Mouse (Mus musculus): ENCODE data around the gene Bptf.
"Not testable (repeated sequence)": the region's sequence is repeated elsewhere in the genome, so short reads cannot be mapped to it uniquely, and the experiment has no call there.

The Bptf gene

DNA sequence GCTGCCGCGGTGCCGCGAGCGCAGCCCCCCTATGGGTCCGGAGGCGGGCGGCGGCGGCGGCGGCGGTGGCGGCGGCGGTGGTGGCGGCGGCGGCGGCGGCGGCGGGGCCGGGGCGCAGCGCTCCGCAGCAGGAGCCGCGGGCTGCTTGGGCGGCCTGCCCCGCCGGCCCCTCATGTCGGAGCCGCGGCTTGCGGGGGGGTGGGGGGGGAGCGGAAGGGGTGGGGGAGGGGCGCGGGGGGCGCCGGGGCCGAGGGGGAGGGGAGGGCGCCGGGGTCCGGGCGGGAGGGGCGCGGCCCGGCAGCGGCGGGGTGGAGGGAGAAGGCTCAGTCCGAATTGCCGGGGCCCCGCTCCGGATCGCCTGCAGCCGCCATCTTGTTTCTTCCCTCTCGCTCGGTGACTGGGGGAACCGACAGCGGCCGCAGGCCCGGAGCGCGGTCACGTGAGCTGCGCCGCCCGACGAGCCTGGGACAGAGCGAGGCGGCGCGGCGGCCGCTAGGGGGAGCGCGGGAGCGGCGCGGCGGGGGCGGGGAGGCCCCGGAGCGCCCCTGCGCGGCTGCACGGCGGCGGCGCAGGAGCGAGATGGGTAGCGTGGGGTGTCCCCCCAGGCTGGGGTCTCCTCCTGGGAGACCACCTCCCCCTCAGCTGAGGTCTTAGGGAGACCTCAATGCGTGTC is at the start of gene Bptf:
Bptf (minus strand) TSS at position 379 of the 673 bp plus-strand sequence.
- DNase-seq, result peak; percentile 92

- no peak for DNase-seq
Measured at GRCm38 (mm10) chr11:107161215-107161614, 29.3 kb upstream of the Bptf start.

DNA sequence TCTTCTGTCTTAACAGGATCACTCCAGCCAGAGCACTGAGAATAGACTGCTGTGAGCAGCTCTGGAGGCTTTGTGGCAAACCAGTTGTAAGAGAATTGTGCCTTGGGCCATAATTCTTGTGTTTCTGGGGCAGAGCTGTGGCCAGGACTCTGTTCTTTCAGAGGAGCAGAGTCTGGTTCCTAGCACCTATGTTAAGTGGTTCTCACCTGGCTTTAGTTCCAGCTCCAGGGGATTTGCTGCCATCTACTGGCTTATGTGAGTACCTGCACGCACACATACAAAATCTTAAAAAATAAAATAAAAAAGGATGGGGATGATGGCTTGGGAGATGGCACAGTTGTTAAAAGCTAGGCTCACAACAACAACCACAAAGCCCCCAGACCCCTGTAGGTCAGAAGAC is 27.1 kb upstream of the Bptf start:
- DNase-seq, result no peak

GRCm38 (mm10) chr11:107156977-107157642 is 25.2 kb upstream of the Bptf start:
- no peak for DNase-seq

GRCm38 (mm10) chr11:107155292-107155691 is 23.4 kb upstream of the Bptf start:
- DNase-seq, result no peak

DNA sequence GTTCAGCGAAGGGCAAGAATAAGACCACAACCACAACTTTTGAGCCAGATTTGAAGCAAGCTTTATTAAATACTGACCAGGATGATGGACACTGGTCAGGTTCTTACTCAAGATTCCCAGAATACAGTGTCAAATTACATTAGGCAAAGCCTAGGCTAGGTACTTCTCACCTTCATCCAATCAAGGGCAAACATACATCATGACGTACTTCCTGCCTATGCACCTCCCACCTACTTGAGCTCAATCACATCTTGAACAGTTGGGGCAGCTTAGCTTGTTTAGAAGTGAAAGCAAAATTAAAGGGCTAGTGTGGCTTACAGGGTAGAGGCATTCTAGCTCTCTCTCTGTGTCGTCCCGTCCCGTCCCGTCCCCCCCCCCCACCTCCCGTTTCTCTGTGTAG is 22.5 kb upstream of the Bptf start:
- no peak for DNase-seq

- DNase-seq, result no peak
Measured at GRCm38 (mm10) chr11:107153645-107154044, 21.7 kb upstream of the Bptf start.

DNA sequence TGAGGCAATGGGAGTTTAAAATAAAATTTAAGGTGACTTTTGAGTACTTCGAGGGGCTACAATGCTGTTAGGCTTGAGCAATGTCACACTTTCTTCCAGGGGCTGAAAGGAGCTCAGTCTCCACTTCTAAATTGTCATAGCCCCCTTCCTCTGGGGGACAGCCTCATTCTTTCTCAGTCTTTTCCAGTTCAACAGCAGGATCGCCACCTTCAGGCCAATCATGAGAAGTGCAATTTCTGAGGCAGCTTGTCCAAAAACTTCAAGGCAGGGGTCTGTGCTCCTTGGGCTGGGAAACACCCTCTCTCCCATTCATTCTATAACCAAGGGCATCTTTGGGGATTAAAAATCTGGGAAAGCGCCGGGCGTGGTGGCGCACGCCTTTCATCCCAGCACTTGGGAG is 19.9 kb upstream of the Bptf start:
- no peak for DNase-seq

DNA sequence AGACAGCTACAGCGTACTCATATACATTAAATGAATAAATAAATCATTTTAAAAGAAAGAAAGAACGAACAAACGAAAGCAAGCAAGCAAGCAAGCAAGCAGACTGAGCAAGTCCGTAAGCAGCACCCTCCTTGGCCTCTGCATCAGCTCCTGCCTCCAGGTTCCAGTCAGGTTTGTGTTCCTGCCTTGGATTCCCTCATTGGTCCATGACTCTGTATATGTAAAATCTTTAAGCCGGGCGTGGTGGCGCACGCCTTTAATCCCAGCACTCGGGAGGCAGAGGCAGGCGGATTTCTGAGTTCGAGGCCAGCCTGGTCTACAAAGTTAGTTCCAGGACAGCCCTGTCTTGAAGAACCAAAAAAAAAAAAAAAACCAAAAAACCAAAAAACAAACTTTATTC is 12.0 kb upstream of the Bptf start:
- not testable (repeated sequence) for DNase-seq

DNA sequence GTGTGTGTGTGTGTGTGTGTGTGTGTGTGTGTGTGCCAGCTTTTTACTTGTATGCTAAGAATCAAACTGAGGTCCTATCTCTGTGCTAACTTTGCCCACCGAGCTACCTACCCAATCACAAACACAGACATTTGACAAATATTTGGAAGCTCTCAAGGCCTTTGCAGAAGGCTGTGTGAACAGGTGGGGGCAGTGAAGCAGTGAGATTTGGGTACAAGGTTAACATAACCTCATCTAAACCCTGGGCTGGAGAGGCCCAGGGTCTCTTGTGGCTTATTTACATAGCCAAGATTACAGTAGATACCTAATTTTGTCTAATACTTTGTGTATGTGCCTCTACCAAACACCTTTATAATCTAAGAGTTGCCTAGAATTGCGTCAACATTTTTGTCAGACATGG is 10.5 kb upstream of the Bptf start:
- no peak for DNase-seq

GRCm38 (mm10) chr11:107140756-107141155 is 8.8 kb upstream of the Bptf start:
- DNase-seq, result no peak

GRCm38 (mm10) chr11:107138633-107139032 is 6.7 kb upstream of the Bptf start:
- no peak for DNase-seq

- no peak for DNase-seq
Measured at GRCm38 (mm10) chr11:107137593-107137992, 5.7 kb upstream of the Bptf start.

DNA sequence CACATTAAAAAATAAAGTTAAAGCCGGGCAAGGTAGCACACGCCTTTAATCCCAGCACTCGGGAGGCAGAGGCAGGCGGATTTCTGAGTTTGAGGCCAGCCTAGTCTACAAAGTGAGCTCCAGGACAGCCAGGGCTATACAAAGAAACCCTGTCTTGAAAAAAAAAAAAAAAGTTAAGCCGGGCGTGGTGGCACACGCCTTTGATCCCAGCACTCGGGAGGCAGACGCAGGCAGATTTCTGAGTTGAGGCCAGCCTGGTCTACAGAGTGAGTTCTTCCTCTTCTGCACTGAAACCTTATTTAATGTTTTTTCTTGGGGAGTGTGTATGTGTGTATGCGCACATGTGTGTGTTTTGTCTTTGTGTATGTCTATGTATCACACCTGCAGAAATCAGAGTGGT is 4.5 kb upstream of the Bptf start:
- not testable (repeated sequence) for DNase-seq

GRCm38 (mm10) chr11:107135741-107136140 is 3.8 kb upstream of the Bptf start:
- no peak for DNase-seq

- no peak for DNase-seq
Measured at GRCm38 (mm10) chr11:107132426-107132825, 499 bp upstream of the Bptf start.

DNA sequence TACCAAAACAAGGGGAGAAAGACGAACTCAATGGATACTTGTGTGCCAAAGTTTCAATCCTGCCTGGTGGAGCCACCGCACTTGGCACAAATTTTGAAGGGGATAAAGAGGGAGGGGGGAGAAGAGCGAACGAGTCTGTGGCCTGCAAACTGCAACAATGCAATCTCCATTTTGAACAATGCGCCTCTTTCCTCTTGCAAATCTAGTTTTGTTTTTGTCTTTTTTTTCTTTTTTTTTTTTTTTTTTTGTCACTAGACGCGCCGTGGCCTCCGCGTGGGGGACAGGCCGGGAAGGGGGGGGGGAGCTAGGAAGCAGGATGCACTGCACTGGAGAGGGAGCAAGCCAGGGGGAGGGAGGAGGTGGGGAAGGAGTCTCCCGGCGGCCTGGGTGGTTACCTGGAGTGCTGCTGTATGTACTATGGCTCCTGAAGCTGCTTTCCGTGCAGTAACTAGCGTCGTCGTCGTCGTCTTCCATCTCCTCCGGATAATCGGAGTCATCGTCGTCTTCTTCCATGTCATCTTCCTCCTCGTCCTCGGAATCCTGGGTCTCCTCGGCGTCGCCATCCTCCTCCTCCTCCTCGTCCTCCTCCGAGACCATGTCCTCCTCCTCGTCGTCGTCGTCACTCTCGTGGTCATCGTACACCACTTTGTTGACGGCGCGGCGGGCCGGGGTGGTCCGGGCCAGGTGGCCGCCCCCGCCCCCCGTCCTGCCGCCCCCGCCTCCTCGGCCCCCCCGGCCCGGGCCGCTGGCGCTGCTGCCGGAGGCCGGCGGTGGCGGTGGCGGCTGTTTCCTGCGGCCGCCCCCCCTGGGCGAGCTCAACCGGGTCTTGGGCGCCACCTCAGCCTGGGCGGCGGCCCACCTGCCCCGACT is 813 bp downstream of the Bptf start:
- DNase-seq, result peak; percentile 79

- DNase-seq, result no peak
Measured at GRCm38 (mm10) chr11:107130221-107130788, 1.6 kb downstream of the Bptf start.

DNA sequence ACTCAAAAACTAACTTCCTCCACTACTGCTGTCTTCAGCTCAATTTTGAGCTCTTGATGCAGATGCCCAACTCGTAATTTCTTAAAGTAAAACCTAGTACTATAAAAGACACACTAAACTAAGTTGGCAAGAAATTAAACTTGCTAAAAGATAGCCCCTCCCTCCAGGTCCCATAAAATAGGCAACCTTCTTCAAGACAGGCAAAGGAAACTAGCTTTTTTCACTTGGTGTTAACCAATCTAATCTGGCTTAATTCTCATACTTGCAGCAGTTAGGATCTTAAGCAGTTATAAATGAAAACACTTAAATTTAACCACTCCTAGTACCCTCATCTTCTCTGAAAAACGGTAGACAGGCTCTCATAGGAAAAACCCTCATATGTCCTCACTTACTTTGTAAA is 2.3 kb downstream of the Bptf start:
- no peak for DNase-seq

DNA sequence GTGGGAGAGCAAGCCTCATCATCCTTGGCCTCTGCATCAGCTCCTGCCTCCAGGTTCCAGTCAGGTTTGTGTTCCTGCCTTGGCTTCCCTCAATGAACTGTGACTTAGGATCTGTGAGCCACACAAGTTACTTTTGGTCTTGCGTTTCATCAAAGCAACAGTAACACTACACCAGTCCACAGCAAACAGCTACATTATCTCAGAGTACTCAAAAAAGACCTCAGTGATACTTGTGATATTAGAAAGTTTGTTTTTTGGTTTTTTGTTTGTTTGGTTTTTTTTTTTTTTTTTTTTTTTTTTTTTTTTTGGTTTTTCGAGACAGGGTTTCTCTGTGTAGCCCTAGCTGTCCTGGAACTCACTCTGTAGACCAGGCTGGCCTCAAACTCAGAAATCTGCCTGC is 5.2 kb downstream of the Bptf start:
- not testable (repeated sequence) for DNase-seq

GRCm38 (mm10) chr11:107125011-107125410 is 6.9 kb downstream of the Bptf start:
- no peak for DNase-seq

- DNase-seq, result peak; percentile 56
Measured at GRCm38 (mm10) chr11:107124327-107124731, 7.6 kb downstream of the Bptf start.

GRCm38 (mm10) chr11:107117789-107118188 is 14.1 kb downstream of the Bptf start:
- no peak for DNase-seq

Data from cerebellum, adult 9-11 months (tissue).